Mouse (Mus musculus): ENCODE results near the gene Hdac5. TPM values are rescaled to one million over a fixed set of nuclear protein-coding genes. Genes with fewer than 3 reads are reported as not detected.
A peak's percentile ranks its signal among the peaks of the same experiment; 100 is the strongest.

Gene Hdac5
- polyA plus RNA-seq, 1 experiment from 2014 or later: 45.4 TPM

GRCm38 (mm10) chr11:102263211-102263610, 33.2 kb upstream of the Hdac5 start:
- Histone ChIP-seq H3K4me2 (ENCODE audit: low read length) (no peak overlapping the region), H3K9ac (ENCODE audit: low read length) (no peak overlapping the region), H3K36me3 (ENCODE audit: control insufficient read depth, insufficient read depth, low read length) (peaks cover 37% of the 10 kb centered on the region), H3K4me3 (ENCODE audit: low read depth, low read length) (no peak overlapping the region), H3K9me3 (ENCODE audit: control insufficient read depth, low read length) (no peaks in the 10 kb centered on the region), H3K4me1 (replicated peaks; ENCODE audit: control insufficient read depth, insufficient read depth, low read length) (0 out of 2 replicates have a peak, but pooled peaks cover 3% of the 10 kb centered on the region), H3K27me3 (replicated peaks; ENCODE audit: control insufficient read depth, insufficient read depth, low read length) (no peaks in the 10 kb centered on the region), H3K27ac (ENCODE audit: low read depth) (no peak overlapping the region)
- WGBS: 93% methylated on average over 7 of the region's 7 CpGs
- no peak for DNase-seq (ENCODE audit: low spot score)
- ATAC-seq (replicated peaks; ENCODE audit: low FRiP score, low TSS enrichment, low read depth): no peak

- H3K27me3 ChIP-seq (replicated peaks; ENCODE audit: control insufficient read depth, insufficient read depth, low read length): no peaks in the 10 kb centered on the region
- H3K9me3 ChIP-seq (ENCODE audit: control insufficient read depth, low read length): no peaks in the 10 kb centered on the region
- H3K27ac ChIP-seq (ENCODE audit: low read depth): no peak overlapping the region
- H3K36me3 ChIP-seq (ENCODE audit: control insufficient read depth, insufficient read depth, low read length): peaks cover 39% of the 10 kb centered on the region
- 91% methylated on average over 3 of the region's 3 CpGs for WGBS
- no peak for DNase-seq (ENCODE audit: low spot score)
- H3K4me2 ChIP-seq (ENCODE audit: low read length): no peak overlapping the region
- ATAC-seq (replicated peaks; ENCODE audit: low FRiP score, low TSS enrichment, low read depth): no peak
- no peak overlapping the region for H3K4me3 ChIP-seq (ENCODE audit: low read depth, low read length)
- no peaks in the 10 kb centered on the region for H3K4me1 ChIP-seq (replicated peaks; ENCODE audit: control insufficient read depth, insufficient read depth, low read length)
- H3K9ac ChIP-seq (ENCODE audit: low read length): no peak overlapping the region
Measured at GRCm38 (mm10) chr11:102258521-102258920, 28.6 kb upstream of the Hdac5 start.

GRCm38 (mm10) chr11:102258095-102258494, 28.1 kb upstream of the Hdac5 start:
- Histone ChIP-seq H3K4me3 (ENCODE audit: low read depth, low read length) (no peak overlapping the region), H3K27me3 (replicated peaks; ENCODE audit: control insufficient read depth, insufficient read depth, low read length) (no peaks in the 10 kb centered on the region), H3K9ac (ENCODE audit: low read length) (no peak overlapping the region), H3K9me3 (ENCODE audit: control insufficient read depth, low read length) (no peaks in the 10 kb centered on the region), H3K4me1 (replicated peaks; ENCODE audit: control insufficient read depth, insufficient read depth, low read length) (no peaks in the 10 kb centered on the region), H3K4me2 (ENCODE audit: low read length) (no peak overlapping the region), H3K36me3 (ENCODE audit: control insufficient read depth, insufficient read depth, low read length) (peaks cover 35% of the 10 kb centered on the region), H3K27ac (ENCODE audit: low read depth) (no peak overlapping the region)
- DNase-seq (ENCODE audit: low spot score) (no peak), ATAC-seq (replicated peaks; ENCODE audit: low FRiP score, low TSS enrichment, low read depth) (no peak)
- 87% methylated on average over 6 of the region's 6 CpGs for WGBS

- Histone ChIP-seq H3K4me2 (ENCODE audit: low read length) (no peak overlapping the region), H3K9me3 (ENCODE audit: control insufficient read depth, low read length) (no peaks in the 10 kb centered on the region), H3K4me1 (replicated peaks; ENCODE audit: control insufficient read depth, insufficient read depth, low read length) (no peaks in the 10 kb centered on the region), H3K27me3 (replicated peaks; ENCODE audit: control insufficient read depth, insufficient read depth, low read length) (no peaks in the 10 kb centered on the region), H3K9ac (ENCODE audit: low read length) (no peak overlapping the region), H3K4me3 (ENCODE audit: low read depth, low read length) (no peak overlapping the region), H3K27ac (ENCODE audit: low read depth) (no peak overlapping the region), H3K36me3 (ENCODE audit: control insufficient read depth, insufficient read depth, low read length) (peaks cover 32% of the 10 kb centered on the region)
- WGBS: 46% methylated on average over 9 of the region's 9 CpGs
- no peak for ATAC-seq (replicated peaks; ENCODE audit: low FRiP score, low TSS enrichment, low read depth)
- DNase-seq (ENCODE audit: low spot score): no peak
Measured at GRCm38 (mm10) chr11:102257514-102257913, 27.5 kb upstream of the Hdac5 start.

- Histone ChIP-seq H3K4me3 (ENCODE audit: low read depth, low read length) (peak overlapping the region; percentile 74), H3K4me2 (ENCODE audit: low read length) (peak overlapping the region; percentile 61), H3K4me1 (replicated peaks; ENCODE audit: control insufficient read depth, insufficient read depth, low read length) (peaks cover 25% of the 10 kb centered on the region), H3K9ac (ENCODE audit: low read length) (peak overlapping the region; percentile 50), H3K36me3 (ENCODE audit: control insufficient read depth, insufficient read depth, low read length) (peaks cover 6% of the 10 kb centered on the region; the same call in 1 of the 2 replicates), H3K9me3 (ENCODE audit: control insufficient read depth, low read length) (no peaks in the 10 kb centered on the region), H3K27me3 (replicated peaks; ENCODE audit: control insufficient read depth, insufficient read depth, low read length) (no peaks in the 10 kb centered on the region), H3K27ac (ENCODE audit: low read depth) (no peak overlapping the region)
- 11% methylated on average over 9 of the region's 9 CpGs for WGBS
- ATAC-seq (replicated peaks; ENCODE audit: low FRiP score, low TSS enrichment, low read depth) (no peak), DNase-seq (ENCODE audit: low spot score) (no peak)
Measured at GRCm38 (mm10) chr11:102249351-102250090, 19.6 kb upstream of the Hdac5 start.

- DNase-seq (ENCODE audit: low spot score) (peak; percentile 100), ATAC-seq (replicated peaks; ENCODE audit: low FRiP score, low TSS enrichment, low read depth) (peak; percentile 67)
- H3K27me3 ChIP-seq (replicated peaks; ENCODE audit: control insufficient read depth, insufficient read depth, low read length): no peaks in the 10 kb centered on the region
- peaks cover 6% of the 10 kb centered on the region; the same call in 1 of the 2 replicates for H3K36me3 ChIP-seq (ENCODE audit: control insufficient read depth, insufficient read depth, low read length)
- H3K27ac ChIP-seq (ENCODE audit: low read depth): peak within 1 kb of the TSS; percentile 34
- peak within 1 kb of the TSS; percentile 74 for H3K4me3 ChIP-seq (ENCODE audit: low read depth, low read length)
- under 1% methylated on average over 41 of the region's 41 CpGs for WGBS
- H3K9ac ChIP-seq (ENCODE audit: low read length): peak within 1 kb of the TSS; percentile 50
- peaks cover 27% of the 10 kb centered on the region for H3K4me1 ChIP-seq (replicated peaks; ENCODE audit: control insufficient read depth, insufficient read depth, low read length)
- peak within 1 kb of the TSS; percentile 61 for H3K4me2 ChIP-seq (ENCODE audit: low read length)
- no peaks in the 10 kb centered on the region for H3K9me3 ChIP-seq (ENCODE audit: control insufficient read depth, low read length)
Measured at GRCm38 (mm10) chr11:102248630-102249230, 18.8 kb upstream of the Hdac5 start, which contains the start of gene BC030867. Gene BC030867, plus strand, starts transcription at chr11:102248882.

- Histone ChIP-seq H3K4me2 (ENCODE audit: low read length) (no peak overlapping the region), H3K27ac (ENCODE audit: low read depth) (no peak overlapping the region), H3K9ac (ENCODE audit: low read length) (no peak overlapping the region), H3K4me3 (ENCODE audit: low read depth, low read length) (no peak overlapping the region), H3K9me3 (ENCODE audit: control insufficient read depth, low read length) (0 out of 2 replicates have a peak, but pooled peaks cover under 1% of the 10 kb centered on the region), H3K36me3 (ENCODE audit: control insufficient read depth, insufficient read depth, low read length) (peaks cover 6% of the 10 kb centered on the region; the same call in 1 of the 2 replicates), H3K27me3 (replicated peaks; ENCODE audit: control insufficient read depth, insufficient read depth, low read length) (no peaks in the 10 kb centered on the region), H3K4me1 (replicated peaks; ENCODE audit: control insufficient read depth, insufficient read depth, low read length) (peaks cover 27% of the 10 kb centered on the region)
- 91% methylated on average over 4 of the region's 4 CpGs for WGBS
- DNase-seq (ENCODE audit: low spot score) (no peak), ATAC-seq (replicated peaks; ENCODE audit: low FRiP score, low TSS enrichment, low read depth) (no peak)
Measured at GRCm38 (mm10) chr11:102246871-102247270, 16.9 kb upstream of the Hdac5 start.

GRCm38 (mm10) chr11:102246273-102246635, 16.3 kb upstream of the Hdac5 start:
- Histone ChIP-seq H3K4me3 (ENCODE audit: low read depth, low read length) (no peak overlapping the region), H3K27me3 (replicated peaks; ENCODE audit: control insufficient read depth, insufficient read depth, low read length) (no peaks in the 10 kb centered on the region), H3K9ac (ENCODE audit: low read length) (0 out of 2 replicates have a peak overlapping the region, but pooled peaks have one; percentile 7), H3K9me3 (ENCODE audit: control insufficient read depth, low read length) (0 out of 2 replicates have a peak, but pooled peaks cover 2% of the 10 kb centered on the region), H3K36me3 (ENCODE audit: control insufficient read depth, insufficient read depth, low read length) (peaks cover under 1% of the 10 kb centered on the region; the same call in 1 of the 2 replicates), H3K4me2 (ENCODE audit: low read length) (peak overlapping the region; percentile 51; the same call in 1 of the 2 replicates), H3K27ac (ENCODE audit: low read depth) (peak overlapping the region; percentile 72), H3K4me1 (replicated peaks; ENCODE audit: control insufficient read depth, insufficient read depth, low read length) (peaks cover 27% of the 10 kb centered on the region)
- 76% methylated on average over 6 of the region's 6 CpGs for WGBS
- DNase-seq (ENCODE audit: low spot score) (no peak), ATAC-seq (replicated peaks; ENCODE audit: low FRiP score, low TSS enrichment, low read depth) (no peak)
